9 mouse cellular contexts compared by ENCODE assay signal in the genomic region with DNA sequence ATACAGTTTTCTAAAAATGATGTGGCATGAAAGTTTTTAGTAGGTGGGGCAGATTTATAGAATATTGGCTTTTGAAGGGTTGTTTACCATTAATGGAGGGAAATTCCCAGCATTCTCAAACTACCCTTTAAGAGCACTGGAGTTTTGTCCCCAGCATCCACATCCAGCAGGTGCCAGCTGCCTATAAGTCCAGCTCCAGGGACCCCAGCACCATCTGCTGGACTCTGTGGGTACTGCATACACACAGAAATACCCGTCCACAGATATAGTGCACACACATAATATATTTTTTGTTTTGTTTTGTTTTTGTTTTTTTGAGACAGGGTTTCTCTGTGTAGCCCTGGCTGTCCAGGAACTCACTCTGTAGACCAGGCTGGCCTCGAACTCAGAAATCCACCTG. TPM values are rescaled to one million over a fixed set of nuclear protein-coding genes. Genes with fewer than 3 reads are reported as not detected.
DNase-seq lines count a peak whose midpoint lies in the region; ATAC-seq and TF ChIP-seq lines count a peak whose summit lies in the region.
"Had no signal": no experiment of that assay in that cellular context is flagged by ENCODE, and none has a peak within 500 bp of the region (broad histone marks: within the 10 kb centered on the region; RNA-seq: fewer than 3 reads in every experiment).

No protein-coding gene starts in this region.

- no peak overlapping the region for H3K4me2 ChIP-seq in heart, postnatal 0 days (ENCODE audit: low read depth, low read length)
- no peak overlapping the region for H3K4me2 ChIP-seq in heart, embryonic 11.5 days
- H3K4me2 ChIP-seq: embryonic facial prominence, embryonic 12.5 days had no signal

- 69% methylated on average over 2 of the region's 2 CpGs for WGBS in heart, postnatal 0 days
- 57% methylated on average over 2 of the region's 2 CpGs for WGBS in heart, embryonic 11.5 days (ENCODE audit: insufficient replicate concordance)

- no peak for TF ChIP-seq EP300 in heart, postnatal 0 days (IDR thresholded peaks at IDR 0.05; ENCODE audit: low read depth)

- no peaks in the 10 kb centered on the region for H3K9me3 ChIP-seq in heart, postnatal 0 days (replicated peaks; ENCODE audit: control insufficient read depth, low read length)
- H3K9me3 ChIP-seq in heart, embryonic 11.5 days (replicated peaks; ENCODE audit: control insufficient read depth, low read length), result no peaks in the 10 kb centered on the region
- H3K9me3 ChIP-seq: embryonic facial prominence, embryonic 12.5 days had no signal

- no peak; the same call in 1 of the 2 replicates for ATAC-seq in heart, postnatal 0 days (ENCODE audit: insufficient read depth, low read depth)
- ATAC-seq in heart, embryonic 11.5 days (replicated peaks; ENCODE audit: insufficient number of reproducible peaks, low FRiP score, low TSS enrichment), result no peak
- peak; percentile 64 for ATAC-seq in megakaryocyte-erythroid progenitor cell, adult 5-6 weeks (replicated peaks; ENCODE audit: low FRiP score, low TSS enrichment, poor library complexity, severe bottlenecking)

- peak; percentile 55 for DNase-seq in heart, postnatal 0 days (ENCODE audit: low spot score)
- peak; percentile 71 to 86 for DNase-seq in CD8-positive naive resting alpha-beta T cell, adult 2 months (ENCODE audit: low read depth in 2 of 2, low spot score in 2 of 2)
- DNase-seq in brain, adult 2 months (ENCODE audit: low read depth, low spot score), result peak; percentile 78
- DNase-seq in fibroblast of lung, adult 2 months (ENCODE audit: low read depth), result peak; percentile 34
- peak; percentile 83 to 84 for DNase-seq in layer of hippocampus, postnatal 10 days (ENCODE audit: low spot score in 2 of 2)
- DNase-seq in spleen, postnatal 4 days (ENCODE audit: low spot score in 2 of 2), result peak; percentile 82 to 94

- H3K36me3 ChIP-seq in heart, postnatal 0 days (replicated peaks; ENCODE audit: control insufficient read depth, insufficient read depth, low read length), result peaks cover 8% of the 10 kb centered on the region; the same call in 1 of the 2 replicates
- peaks cover 10% of the 10 kb centered on the region; the same call in 1 of the 2 replicates for H3K36me3 ChIP-seq in heart, embryonic 11.5 days (ENCODE audit: control insufficient read depth, insufficient read depth, low read length)

- no peak overlapping the region for H3K9ac ChIP-seq in heart, postnatal 0 days (replicated peaks; ENCODE audit: low read depth, low read length)
- no peak overlapping the region for H3K9ac ChIP-seq in heart, embryonic 11.5 days (ENCODE audit: low read depth, low read length)
- H3K9ac ChIP-seq: embryonic facial prominence, embryonic 12.5 days had no signal

- peak; percentile 76 for TF ChIP-seq CTCF in heart, postnatal 0 days (IDR thresholded peaks at IDR 0.05; ENCODE audit: low read depth)

- no peaks in the 10 kb centered on the region for H3K27me3 ChIP-seq in heart, postnatal 0 days (ENCODE audit: control insufficient read depth, insufficient read depth, low read length)
- H3K27me3 ChIP-seq in heart, embryonic 11.5 days (ENCODE audit: control insufficient read depth, insufficient read depth, low read length), result no peaks in the 10 kb centered on the region
- H3K27me3 ChIP-seq: embryonic facial prominence, embryonic 12.5 days had no signal

- H3K4me3 ChIP-seq in heart, postnatal 0 days (ENCODE audit: low read depth, low read length), result no peak overlapping the region
- H3K4me3 ChIP-seq in heart, embryonic 11.5 days (ENCODE audit: low read depth, low read length), result no peak overlapping the region
- H3K4me3 ChIP-seq: embryonic facial prominence, embryonic 12.5 days had no signal

- no peak overlapping the region for H3K27ac ChIP-seq in heart, postnatal 0 days (ENCODE audit: low read depth)
- no peak overlapping the region for H3K27ac ChIP-seq in heart, embryonic 11.5 days (ENCODE audit: low read depth, low read length)
- H3K27ac ChIP-seq: embryonic facial prominence, embryonic 12.5 days had no signal

- peaks cover 15% of the 10 kb centered on the region; the same call in 1 of the 2 replicates for H3K4me1 ChIP-seq in heart, postnatal 0 days (ENCODE audit: control insufficient read depth, insufficient read depth)
- H3K4me1 ChIP-seq in heart, embryonic 11.5 days (ENCODE audit: control insufficient read depth, insufficient read depth, low read length), result peaks cover 8% of the 10 kb centered on the region

RNA-seq across cellular contexts. Expression of a gene that starts 2.2 kb away (rescaled TPM):
- total RNA-seq in heart, postnatal 0 days (2014; rRNA removed; ENCODE audit: low replicate concordance), result 157 and 179 TPM in 2 replicates
- 97.2 and 106 TPM in 2 replicates for polyA plus RNA-seq in heart, postnatal 0 days (2015; fragmentation: Nextera tagmentation; extraction: Ambion mirVana)
- 39.3 and 81.8 TPM in 2 replicates for polyA plus RNA-seq in heart, embryonic 11.5 days (2014; fragmentation: Nextera tagmentation; extraction: Ambion mirVana)
- 100 to 1,000 TPM; 287 to 319 TPM for total RNA-seq in layer of hippocampus, postnatal 10 days (2021)
- total RNA-seq in megakaryocyte-erythroid progenitor cell, adult 5-6 weeks (2014; fragmentation: Nextera tagmentation), result 195 and 370 TPM in 2 replicates
- total RNA-seq in megakaryocyte-erythroid progenitor cell, adult 5-6 weeks (2017), result 859 and 924 TPM in 2 replicates

RNA-seq across cellular contexts. Expression of a gene that starts 21.7 kb away (rescaled TPM):
- 21.8 and 40.7 TPM in 2 replicates for total RNA-seq in heart, postnatal 0 days (2014; rRNA removed; ENCODE audit: low replicate concordance)
- polyA plus RNA-seq in heart, postnatal 0 days (2015; fragmentation: Nextera tagmentation; extraction: Ambion mirVana), result 30.5 and 31.8 TPM in 2 replicates
- polyA plus RNA-seq in heart, embryonic 11.5 days (2014; fragmentation: Nextera tagmentation; extraction: Ambion mirVana), result 67.4 TPM in 2 replicates
- total RNA-seq in layer of hippocampus, postnatal 10 days (2021), result 10 to 100 TPM; 77.7 to 81.3 TPM
- total RNA-seq in megakaryocyte-erythroid progenitor cell, adult 5-6 weeks (2014; fragmentation: Nextera tagmentation), result 33.8 and 37.3 TPM in 2 replicates
- 61.3 and 67.8 TPM in 2 replicates for total RNA-seq in megakaryocyte-erythroid progenitor cell, adult 5-6 weeks (2017)

RNA-seq across cellular contexts. Expression of a gene that starts 22.2 kb away (rescaled TPM):
- total RNA-seq in heart, postnatal 0 days (2014; rRNA removed; ENCODE audit: low replicate concordance), result 28.5 and 50.9 TPM in 2 replicates
- polyA plus RNA-seq in heart, postnatal 0 days (2015; fragmentation: Nextera tagmentation; extraction: Ambion mirVana), result 42.9 and 48.7 TPM in 2 replicates
- 63.1 and 67.2 TPM in 2 replicates for polyA plus RNA-seq in heart, embryonic 11.5 days (2014; fragmentation: Nextera tagmentation; extraction: Ambion mirVana)
- 10 to 100 TPM; 26.7 to 29.1 TPM for total RNA-seq in layer of hippocampus, postnatal 10 days (2021)
- total RNA-seq in megakaryocyte-erythroid progenitor cell, adult 5-6 weeks (2014; fragmentation: Nextera tagmentation), result 61.2 and 93.3 TPM in 2 replicates
- total RNA-seq in megakaryocyte-erythroid progenitor cell, adult 5-6 weeks (2017), result 61.5 and 75.8 TPM in 2 replicates

RNA-seq across cellular contexts. Expression of a gene that starts 27.6 kb away (rescaled TPM):
- total RNA-seq in heart, postnatal 0 days (2014; rRNA removed; ENCODE audit: low replicate concordance), result 30.1 and 38.9 TPM in 2 replicates
- 33.1 and 36.9 TPM in 2 replicates for polyA plus RNA-seq in heart, postnatal 0 days (2015; fragmentation: Nextera tagmentation; extraction: Ambion mirVana)
- 20.9 and 22.1 TPM in 2 replicates for polyA plus RNA-seq in heart, embryonic 11.5 days (2014; fragmentation: Nextera tagmentation; extraction: Ambion mirVana)
- total RNA-seq in layer of hippocampus, postnatal 10 days (2021), result 10 to 100 TPM; 35.1 to 37.9 TPM
- 27.5 and 42.7 TPM in 2 replicates for total RNA-seq in megakaryocyte-erythroid progenitor cell, adult 5-6 weeks (2014; fragmentation: Nextera tagmentation)
- 24.3 and 35.3 TPM in 2 replicates for total RNA-seq in megakaryocyte-erythroid progenitor cell, adult 5-6 weeks (2017)

RNA-seq across cellular contexts. Expression of a gene that starts 39.7 kb away (rescaled TPM):
- 84.0 and 92.5 TPM in 2 replicates for total RNA-seq in heart, postnatal 0 days (2014; rRNA removed; ENCODE audit: low replicate concordance)
- 184 and 206 TPM in 2 replicates for polyA plus RNA-seq in heart, postnatal 0 days (2015; fragmentation: Nextera tagmentation; extraction: Ambion mirVana)
- 241 and 245 TPM in 2 replicates for polyA plus RNA-seq in heart, embryonic 11.5 days (2014; fragmentation: Nextera tagmentation; extraction: Ambion mirVana)
- 100 to 1,000 TPM; 213 to 228 TPM for total RNA-seq in layer of hippocampus, postnatal 10 days (2021)
- total RNA-seq in megakaryocyte-erythroid progenitor cell, adult 5-6 weeks (2014; fragmentation: Nextera tagmentation), result 86.2 and 88.4 TPM in 2 replicates
- total RNA-seq in megakaryocyte-erythroid progenitor cell, adult 5-6 weeks (2017), result 45.5 and 93.0 TPM in 2 replicates

Comparison
In these comparisons a context has a peak if more than half of its experiments do, and no peak if none do; other contexts are left out.
1. DNase-seq: peak in every context shown above with its lines; median percentile 88 in spleen, postnatal 4 days; 84 in layer of hippocampus, postnatal 10 days; 78 in CD8-positive naive resting alpha-beta T cell, adult 2 months; 78 in brain, adult 2 months; 55 in heart, postnatal 0 days; 34 in fibroblast of lung, adult 2 months.